Mouse (Mus musculus): ENCODE results near the gene Ptges.
"Not testable (repeated sequence)": the region's sequence is repeated elsewhere in the genome, so short reads cannot be mapped to it uniquely, and the experiment has no call there.

The Ptges gene

GRCm38 (mm10) chr2:30929483-30930045 lies at the start of gene Ptges:
Gene Ptges (minus strand): TSS chr2:30929863.
- DNase-seq (ENCODE audit: low spot score): peak; percentile 77

GRCm38 (mm10) chr2:30967352-30968327 lies 38.0 kb upstream of the Ptges start, which contains the start of gene Tor1a:
Gene Tor1a (minus strand): TSS chr2:30967933.
- peak; percentile 90 for DNase-seq (ENCODE audit: low spot score)

DNA sequence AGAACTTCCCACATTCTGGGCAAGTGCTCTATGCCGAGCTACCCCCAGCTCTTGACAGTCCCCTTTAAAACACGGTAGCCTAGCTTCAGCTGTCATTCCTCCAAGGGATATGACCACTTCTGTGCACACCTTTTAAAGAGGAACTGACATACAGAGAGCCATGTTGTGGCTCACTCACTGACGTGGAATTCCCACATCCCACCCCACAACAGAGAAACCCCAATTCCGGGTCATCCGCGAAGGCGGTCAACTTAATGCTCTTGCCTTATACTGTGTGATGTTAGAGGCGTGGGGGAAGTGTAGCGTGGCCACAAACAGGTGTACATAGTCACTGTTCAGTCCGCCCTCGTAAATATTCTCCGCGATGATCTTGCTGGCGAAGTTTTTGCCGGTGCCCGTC lies 37.2 kb upstream of the Ptges start:
- no peak for DNase-seq (ENCODE audit: low spot score)

- DNase-seq (ENCODE audit: low spot score): no peak
These were observed 36.0 kb upstream of the Ptges start for GRCm38 (mm10) chr2:30965627-30966026.

- peak; percentile 77 for DNase-seq (ENCODE audit: low spot score)
These were observed 33.0 kb upstream of the Ptges start for GRCm38 (mm10) chr2:30962570-30963254.

DNA sequence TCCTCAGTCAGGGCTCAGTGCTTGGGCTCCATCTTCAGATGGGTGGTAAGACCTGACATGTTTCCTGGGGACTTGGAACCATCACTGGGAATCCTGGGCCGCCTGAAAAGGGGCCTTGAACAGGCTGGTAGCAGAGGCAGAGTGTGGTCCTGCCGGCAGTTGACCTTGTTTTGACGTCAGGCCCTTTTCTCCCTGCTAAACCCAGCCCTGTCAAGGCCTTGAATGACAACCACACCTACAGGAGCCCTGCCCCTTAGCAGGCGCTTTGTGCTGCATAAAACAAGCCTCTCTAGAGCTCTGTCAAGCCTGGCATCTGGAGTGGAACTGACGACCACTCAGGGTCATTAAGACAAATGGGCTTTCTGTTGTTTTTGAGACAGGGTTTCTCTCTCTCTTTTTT lies 30.2 kb upstream of the Ptges start:
- no peak for DNase-seq (ENCODE audit: low spot score)

- DNase-seq (ENCODE audit: low spot score): peak; percentile 84
These were observed 29.1 kb upstream of the Ptges start for GRCm38 (mm10) chr2:30958726-30959125.

DNA sequence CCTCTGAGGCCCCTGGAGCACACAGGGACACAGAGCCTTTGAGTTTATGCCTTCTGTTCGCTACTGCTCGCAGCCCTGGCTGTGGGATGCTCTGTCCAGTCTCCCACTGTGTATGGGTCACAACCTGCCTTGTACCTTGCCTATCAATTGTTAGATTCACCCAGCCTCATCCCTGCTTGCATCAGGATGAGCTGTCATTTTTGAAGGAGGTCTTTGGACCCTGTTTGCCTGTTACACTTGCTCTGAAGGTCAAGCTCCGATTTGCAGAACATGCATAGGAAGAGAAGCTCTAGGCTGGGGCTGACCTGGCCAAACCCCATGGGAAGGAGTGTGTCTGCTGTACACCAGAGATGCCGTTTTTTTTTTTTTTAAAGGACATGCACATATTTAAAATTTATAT lies 27.8 kb upstream of the Ptges start:
- no peak for DNase-seq (ENCODE audit: low spot score)

DNA sequence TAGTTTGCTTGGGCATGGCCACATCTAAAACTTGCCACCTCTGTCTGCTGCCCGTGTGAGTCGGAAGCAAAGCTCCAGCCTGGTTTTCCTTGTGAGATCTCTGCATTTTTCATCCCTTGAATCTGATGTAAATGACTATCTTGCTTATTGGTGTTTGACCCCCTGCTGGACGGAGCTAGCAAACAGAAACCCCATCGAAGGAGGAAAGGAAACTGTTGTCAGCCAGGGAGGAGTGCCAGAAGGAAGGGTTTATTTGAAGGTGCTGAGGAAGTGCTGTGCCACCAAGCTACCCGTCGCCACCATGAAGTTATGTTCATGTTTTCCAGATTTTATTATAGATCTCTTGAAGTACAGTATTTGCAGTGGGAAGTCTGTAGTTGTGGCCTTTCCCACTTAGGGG lies 25.1 kb upstream of the Ptges start:
- no peak for DNase-seq (ENCODE audit: low spot score)

DNA sequence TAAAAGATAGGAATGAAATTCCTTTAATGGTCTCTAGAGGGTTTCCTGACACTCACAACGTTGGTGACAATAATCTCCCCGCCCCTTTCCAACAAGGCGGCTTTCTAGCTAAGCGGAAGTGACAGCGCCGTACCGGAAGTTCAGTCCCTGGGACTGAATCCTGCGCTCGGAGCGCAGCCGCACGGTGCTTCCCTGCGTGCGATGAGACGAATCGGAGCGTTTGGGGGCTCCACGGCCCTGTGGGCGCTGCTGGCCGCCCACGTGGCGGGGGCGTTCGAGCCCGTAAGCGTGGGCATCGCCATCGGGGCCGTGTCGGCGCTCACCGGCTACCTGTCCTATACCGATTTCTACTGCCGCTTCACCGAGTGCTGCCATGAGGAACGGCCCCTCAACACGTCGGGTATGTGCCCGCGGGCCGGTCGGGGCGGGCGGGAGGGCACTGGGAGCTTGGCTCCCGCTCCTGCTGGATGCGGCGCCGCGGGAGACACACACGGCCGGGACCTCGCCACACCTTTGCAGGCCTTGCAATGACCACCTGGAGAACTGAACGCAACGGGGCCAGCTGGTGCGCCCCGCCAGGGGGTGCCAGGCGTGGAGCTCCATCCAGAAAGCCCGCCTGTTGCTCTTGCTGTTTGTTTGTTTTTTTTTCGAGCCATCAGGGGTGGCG lies 23.3 kb upstream of the Ptges start, which contains the start of gene Tor1b:
TSS of gene Tor1b (plus strand) at position 136 of the 667 bp plus-strand sequence.
- DNase-seq (ENCODE audit: low spot score): peak; percentile 86

GRCm38 (mm10) chr2:30952457-30952823 lies 22.8 kb upstream of the Ptges start:
- no peak for DNase-seq (ENCODE audit: low spot score)

- peak; percentile 74 for DNase-seq (ENCODE audit: low spot score)
These were observed 12.9 kb upstream of the Ptges start for GRCm38 (mm10) chr2:30942603-30943011.

DNA sequence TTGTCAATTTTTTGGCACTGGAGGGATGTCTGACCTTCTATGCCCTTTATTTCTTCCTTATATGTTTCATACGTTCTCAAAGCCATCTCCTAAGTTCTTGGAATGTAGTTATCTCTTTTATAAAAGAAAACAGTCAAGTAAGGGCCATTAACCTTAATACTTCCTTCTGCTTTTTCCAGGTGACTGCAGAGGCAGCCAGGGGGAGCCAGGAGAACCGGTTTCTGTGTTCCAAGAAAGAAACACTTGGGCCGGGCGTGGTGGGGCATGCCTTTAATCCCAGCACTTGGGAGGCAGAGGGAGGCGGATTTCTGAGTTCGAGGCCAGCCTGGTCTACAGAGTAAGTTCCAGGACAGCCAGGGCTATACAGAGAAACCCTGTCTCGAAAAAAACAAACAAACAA lies 12.5 kb upstream of the Ptges start:
- DNase-seq (ENCODE audit: low spot score): not testable (repeated sequence)

GRCm38 (mm10) chr2:30941586-30941985 lies 11.9 kb upstream of the Ptges start:
- no peak for DNase-seq (ENCODE audit: low spot score)

- no peak for DNase-seq (ENCODE audit: low spot score)
These were observed 8.9 kb upstream of the Ptges start for GRCm38 (mm10) chr2:30938574-30938991.

DNA sequence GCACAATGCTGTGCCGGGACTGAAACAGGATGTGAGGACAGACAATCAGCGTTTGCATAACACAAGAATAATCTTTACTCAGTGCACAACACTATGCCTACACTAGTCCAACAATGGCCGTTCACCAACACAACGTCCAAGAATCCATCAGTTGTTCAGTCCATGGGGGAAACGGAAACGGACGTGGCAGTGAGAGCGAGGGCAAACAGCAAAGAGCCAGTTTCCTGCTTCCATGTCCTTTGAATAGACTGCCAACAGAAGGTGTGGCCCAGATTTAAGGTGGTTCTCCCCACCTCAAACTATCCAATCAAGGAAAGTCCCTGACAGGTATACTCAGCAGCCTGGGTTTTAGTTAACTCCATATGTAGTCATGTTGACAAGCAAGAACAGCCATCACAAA lies 8.1 kb upstream of the Ptges start:
- DNase-seq (ENCODE audit: low spot score): no peak

DNA sequence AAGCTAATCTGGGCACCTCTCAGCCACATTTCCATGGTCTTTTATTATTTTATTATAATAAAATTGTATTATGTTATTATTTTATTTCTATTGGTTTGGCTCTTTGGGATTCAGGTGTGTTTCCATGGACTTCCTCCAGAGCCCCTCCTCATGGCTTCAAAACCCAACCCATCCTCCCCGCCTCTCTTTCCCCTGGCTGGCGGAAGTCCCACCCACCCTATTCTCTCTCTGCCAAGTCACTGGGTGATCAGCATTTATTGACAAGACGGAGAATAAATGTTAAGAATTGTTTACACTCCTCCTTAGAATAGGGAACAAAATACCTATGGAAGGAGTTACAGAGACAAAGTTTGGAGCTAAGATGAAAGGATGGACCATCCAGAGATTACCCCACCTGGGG lies 7.1 kb upstream of the Ptges start:
- DNase-seq (ENCODE audit: low spot score): no peak

DNA sequence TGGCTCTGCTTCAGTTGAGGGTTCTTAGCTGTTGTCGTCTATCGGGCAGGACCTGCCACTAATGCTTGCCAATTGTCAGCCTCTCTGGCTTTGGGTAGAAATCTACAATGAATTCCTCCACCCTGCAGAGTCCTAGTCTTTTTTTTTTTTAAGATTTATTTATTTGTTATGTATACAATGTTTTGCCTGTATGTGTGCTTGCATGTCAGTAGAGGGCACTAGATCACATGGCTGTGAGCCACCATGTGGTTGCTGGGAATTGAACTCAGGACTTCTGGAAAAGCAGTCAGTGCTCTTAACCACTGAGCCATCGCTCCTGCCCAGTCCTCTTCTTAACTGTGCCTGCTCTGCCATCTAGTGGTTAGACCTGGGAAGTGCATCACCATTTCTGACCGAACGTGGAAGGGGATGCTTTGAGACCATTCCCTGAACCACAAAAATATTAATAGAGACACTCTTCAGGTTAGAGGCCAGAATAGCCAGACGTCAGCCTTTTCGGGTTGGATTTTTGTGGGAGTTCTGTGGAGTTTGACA lies 4.3 kb upstream of the Ptges start:
- peak; percentile 62 for DNase-seq (ENCODE audit: low spot score)

GRCm38 (mm10) chr2:30933032-30933431 lies 3.4 kb upstream of the Ptges start:
- DNase-seq (ENCODE audit: low spot score): no peak

GRCm38 (mm10) chr2:30931922-30932321 lies 2.3 kb upstream of the Ptges start:
- DNase-seq (ENCODE audit: low spot score): no peak

DNA sequence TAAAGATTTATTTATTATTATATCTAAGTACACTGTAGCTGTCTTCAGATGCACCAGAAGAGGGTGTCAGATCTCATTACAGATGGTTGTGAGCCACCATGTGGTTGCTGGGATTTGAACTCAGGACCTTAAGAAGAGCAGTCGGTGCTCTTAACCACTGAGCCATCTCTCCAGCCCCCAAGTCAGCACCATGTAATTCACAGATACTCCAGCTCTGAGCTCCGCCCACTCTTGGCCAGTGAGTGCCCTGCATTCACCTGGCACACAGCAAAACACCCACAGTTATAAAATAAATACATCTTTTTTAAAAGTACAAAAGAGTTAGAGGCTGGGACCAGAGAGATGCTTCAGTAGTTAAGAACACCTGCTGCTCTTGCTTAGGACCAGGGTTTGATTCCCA lies 1.2 kb upstream of the Ptges start:
- not testable (repeated sequence) for DNase-seq (ENCODE audit: low spot score)

Measured in yolk sac, embryonic 10.5 days (tissue).